Mouse (Mus musculus) left cerebral cortex, postnatal 14 days (tissue): ENCODE results near the gene Dnajc16. TPM values are rescaled to one million over a fixed set of nuclear protein-coding genes. Genes with fewer than 3 reads are reported as not detected.

Source experiments
- DNase-seq, 2 experiments: peaks; one replicate each; pipeline ENCODE4 v3.0.0; 2021 to 2022; ENCODE audit warnings: low spot score in 2 of 2, mixed read lengths in 1 of 2
- intact Hi-C: fragments of 180-260 bp; cut with DNase I; formaldehyde crosslinking; loops from one replicate; pipeline ENCODE4 v1.15.1; 2025
- total RNA-seq, 2 experiments: library from RNA; stranded (reverse); gene quantifications; 2 replicates each; pipeline ENCODE4 v1.2.3; 2021

Gene Dnajc16
- total RNA-seq, 2 experiments from 2014 or later, result 30.5 to 30.7 TPM

DNA sequence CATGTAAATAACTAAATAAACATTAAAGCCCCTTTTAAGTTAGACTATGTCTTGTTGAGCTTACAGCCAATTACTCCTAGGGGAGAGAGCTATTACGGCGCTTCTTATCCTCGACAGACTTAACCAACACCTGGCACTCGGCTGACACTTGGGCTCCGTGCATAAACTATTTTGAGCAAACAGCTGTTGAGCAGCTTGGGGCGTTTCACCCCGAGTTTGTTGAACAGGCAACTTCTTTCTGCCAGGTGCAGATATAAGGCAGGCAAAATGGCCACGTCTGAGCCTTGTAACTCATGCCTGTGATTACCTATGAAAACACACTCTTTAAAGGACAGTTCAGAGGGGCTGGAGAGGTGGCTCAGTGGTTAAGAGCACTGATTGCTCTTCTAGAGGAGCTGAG, 52.7 kb downstream of the Dnajc16 start:
- no peak for DNase-seq
- intact Hi-C loops, result no loop called here

DNA sequence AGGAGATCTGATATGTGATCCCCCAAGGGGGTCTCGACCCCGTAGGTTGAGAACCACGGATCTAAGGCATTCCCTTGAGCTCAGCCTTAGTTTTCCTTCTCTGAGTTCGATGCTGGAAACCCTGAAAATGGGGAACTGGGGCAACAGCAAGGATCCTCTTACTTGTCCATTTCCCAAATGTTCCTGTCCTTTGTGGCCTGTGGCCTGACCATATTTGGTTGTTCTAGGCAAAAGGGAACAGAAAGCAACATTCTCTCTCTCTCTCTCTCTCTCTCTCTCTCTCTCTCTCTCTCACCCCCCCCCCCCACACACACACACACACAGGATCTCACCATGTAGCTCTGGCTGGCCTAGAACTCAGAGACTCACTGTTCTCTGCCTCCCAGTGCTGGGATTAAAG, 53.9 kb downstream of the Dnajc16 start:
- DNase-seq, result no peak
- intact Hi-C loops, result no loop called here

DNA sequence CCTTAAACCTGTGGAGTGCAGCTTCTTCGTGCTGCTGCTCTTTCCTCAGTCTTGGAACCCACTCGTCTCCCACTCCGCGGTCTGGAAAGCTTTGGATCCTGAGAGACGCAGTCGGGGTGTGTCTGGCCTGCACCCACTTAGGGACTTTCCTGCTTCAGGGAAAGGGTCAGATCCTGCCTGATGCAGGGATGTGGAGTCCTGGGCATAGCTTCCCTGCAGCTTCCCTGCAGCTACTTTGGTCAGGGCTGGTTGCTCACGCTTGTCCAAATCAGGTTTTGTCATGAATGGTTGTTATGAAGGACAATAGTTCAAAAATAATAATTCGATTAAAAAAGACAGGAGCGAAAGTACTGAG, 55.5 kb downstream of the Dnajc16 start:
- DNase-seq, result no peak
- intact Hi-C loops, result no loop called here

DNA sequence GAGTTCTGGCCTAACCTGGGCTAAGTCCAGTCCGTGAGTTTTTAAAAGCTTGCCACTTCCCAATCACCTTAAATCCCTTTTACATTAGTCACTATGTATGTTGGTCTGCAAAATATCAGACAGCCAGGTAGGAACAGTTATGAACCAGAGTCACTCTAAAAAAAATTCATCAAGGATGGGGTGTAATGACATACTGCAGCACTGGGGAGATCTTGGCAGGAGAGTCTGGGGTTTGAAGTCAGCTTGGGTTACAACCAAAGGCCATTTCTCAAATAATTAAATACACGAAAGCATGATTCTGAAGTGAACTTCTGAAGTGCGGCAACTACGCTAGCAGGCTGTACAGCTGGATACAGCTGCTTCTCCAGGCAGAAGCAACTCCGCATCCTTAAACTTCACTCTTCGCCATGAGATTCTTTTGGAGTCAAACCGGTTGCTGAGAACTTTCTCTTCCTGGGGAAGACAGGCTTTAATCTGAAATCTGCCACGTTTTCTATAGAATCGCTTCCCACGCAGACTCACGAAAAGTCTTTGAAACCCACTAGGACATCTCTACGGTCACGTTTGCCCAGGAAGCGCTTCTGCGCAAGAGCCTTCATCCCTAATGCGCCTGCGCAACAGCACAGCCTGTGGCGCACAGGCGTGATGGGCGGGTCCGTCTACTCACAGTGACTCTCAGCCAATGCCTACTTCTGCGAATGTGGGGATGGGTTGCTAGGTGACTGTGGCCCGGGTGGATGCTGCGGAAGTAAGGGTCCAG, 56.1 kb downstream of the Dnajc16 start:
- intact Hi-C loops, result no loop called here
- DNase-seq, result peak; percentile 96

DNA sequence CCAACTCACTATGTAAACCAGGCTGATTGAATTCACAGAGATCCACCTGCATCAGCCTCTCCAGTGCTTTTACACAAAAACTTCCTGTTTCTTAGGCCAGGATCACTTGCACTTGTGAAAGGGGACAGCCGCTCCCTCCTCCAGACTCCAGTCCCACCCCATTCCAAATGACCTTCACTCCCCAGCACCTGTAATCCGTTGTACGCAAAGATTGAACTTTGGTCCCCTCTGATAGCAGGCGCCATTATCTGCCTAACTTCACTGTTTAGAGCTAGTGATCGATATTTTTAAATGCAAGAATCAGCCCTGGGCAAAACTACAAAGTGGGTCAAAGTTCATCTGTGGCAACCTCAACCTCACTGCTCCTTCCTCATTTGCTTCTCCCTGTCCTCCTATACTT, 59.0 kb downstream of the Dnajc16 start:
- DNase-seq, result no peak
- intact Hi-C loops, result no loop called here

DNA sequence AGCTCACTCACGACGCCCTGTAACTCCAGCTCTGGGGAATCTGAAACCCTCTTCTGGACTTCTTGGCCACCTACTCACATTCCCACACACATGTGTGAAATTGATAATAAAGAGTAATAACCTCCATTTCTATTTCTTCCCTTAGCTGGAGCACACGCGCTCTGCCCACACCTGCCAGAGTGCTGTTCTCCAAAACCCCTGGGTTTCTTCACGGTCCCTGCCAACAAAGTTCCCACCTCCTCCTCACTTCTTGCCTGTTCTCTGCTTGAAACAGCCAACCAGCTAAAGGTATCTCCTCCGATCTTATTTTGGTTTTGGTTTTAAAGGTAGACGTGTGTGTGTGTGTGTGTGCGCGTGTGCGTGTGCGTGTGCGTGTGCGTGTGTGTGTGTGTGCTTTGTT, 60.3 kb downstream of the Dnajc16 start:
- DNase-seq, result no peak
- intact Hi-C loops, result no loop called here

DNA sequence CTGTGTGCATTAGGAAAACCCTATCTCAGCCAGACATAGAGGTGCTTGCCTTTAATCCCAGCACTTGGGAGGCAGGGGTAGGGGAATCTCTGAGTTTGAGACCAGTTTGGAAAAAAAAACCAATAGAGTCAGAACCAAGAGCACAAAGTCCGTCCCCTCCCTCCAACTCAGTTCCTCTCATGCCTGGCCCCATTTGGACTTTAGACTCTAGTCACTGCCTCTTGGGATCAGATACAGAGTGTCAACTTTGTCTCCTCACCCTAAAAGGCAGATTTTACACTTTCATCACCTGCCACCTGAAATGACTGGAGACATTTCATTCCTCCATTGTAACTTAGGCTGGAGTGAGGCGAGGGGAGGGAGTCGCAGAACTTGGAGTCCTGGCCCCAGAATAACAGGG, 61.5 kb downstream of the Dnajc16 start:
- DNase-seq, result no peak
- intact Hi-C loops, result no loop called here

DNA sequence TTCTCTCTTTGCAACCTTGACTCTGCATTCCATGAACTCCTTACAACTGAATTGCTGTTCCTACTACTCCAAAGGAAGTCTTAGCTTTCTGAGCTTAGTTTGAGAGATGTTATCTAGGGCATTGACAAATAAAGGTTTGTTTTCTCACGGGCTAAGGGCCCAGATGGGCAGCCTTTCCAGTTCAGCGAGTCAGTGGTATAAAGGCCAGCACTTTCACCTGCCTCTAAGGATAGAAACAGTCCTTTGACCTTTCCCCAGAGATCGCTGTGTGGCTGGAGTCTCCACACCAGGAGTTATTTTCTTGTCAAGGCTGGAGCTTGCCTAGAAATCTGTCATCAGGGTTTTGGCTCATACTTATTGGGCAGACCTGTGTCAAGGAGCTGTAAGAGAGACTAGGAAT, 65.0 kb downstream of the Dnajc16 start:
- intact Hi-C loops, result no loop called here
- DNase-seq, result no peak

DNA sequence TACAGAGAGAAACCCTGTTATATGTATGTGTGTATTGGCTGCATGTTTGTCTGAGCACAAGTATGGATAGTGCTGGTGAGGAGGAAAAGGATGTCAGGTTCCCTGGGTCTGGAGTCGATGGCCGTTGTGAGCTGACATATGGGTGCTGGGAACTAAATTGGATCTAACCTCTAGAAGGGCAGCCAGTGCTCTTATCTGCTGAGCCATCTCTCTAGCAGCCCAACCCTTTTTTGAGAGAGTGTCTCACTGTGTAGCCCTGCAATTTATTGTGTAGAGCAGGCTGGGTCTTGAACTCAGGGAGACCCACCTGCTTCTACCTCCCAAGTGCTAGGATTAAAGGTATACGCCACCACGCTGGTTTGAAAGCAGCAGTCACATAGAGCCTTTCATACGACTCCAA, 65.5 kb downstream of the Dnajc16 start:
- DNase-seq, result no peak
- intact Hi-C loops, result no loop called here

DNA sequence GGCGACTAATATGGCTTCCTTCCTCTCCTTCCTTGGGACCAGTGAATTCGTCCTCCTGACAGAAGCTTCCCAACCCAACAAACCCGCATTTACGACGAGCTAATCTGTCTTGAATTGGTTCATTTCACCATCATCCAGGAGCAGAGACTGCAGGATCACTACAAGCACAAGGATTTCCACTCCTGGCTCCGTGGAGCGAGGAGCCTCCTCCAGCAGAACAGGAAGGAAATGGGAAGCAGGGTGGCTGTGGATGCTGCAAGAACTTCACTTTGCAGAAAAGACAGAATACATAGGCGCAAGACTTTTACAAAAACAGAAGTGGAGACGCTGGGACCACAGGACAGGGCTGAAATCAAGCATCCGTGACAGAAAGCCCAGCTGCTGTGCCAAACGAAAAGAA, 66.1 kb downstream of the Dnajc16 start:
- intact Hi-C loops, result loop anchor here (5.0 kb wide), 1 partner anchor 43 kb away; no protein-coding TSS in a partner anchor

DNA sequence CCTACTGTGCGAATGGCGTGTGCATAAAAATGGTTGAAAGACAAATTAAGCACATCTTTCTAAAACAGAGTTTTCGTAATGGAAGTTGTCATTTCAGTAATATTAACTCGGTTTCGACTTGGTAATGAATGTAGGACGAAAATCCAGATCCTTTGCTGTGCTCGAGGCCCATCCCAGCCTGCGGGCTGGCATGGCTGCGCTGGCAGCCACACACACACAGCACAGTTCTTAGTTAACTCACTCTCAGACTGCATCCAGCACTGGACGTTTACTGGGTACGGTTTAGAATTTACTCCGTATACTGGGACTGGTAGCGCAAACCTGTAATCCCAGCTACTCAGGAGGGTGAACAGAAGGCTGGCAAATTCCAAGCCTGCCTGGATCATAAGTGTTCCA, 67.1 kb downstream of the Dnajc16 start:
- intact Hi-C loops, result loop anchor here (2.0 to 5.0 kb wide), 2 partner anchors 44 to 67 kb away; partner anchors contain the start of gene Dnajc16
- peak in 1 of 2 experiments; percentile 22 for DNase-seq

More for the DNA sequence above, 66.1 kb downstream of the Dnajc16 start:
- DNase-seq, result no peak

DNA sequence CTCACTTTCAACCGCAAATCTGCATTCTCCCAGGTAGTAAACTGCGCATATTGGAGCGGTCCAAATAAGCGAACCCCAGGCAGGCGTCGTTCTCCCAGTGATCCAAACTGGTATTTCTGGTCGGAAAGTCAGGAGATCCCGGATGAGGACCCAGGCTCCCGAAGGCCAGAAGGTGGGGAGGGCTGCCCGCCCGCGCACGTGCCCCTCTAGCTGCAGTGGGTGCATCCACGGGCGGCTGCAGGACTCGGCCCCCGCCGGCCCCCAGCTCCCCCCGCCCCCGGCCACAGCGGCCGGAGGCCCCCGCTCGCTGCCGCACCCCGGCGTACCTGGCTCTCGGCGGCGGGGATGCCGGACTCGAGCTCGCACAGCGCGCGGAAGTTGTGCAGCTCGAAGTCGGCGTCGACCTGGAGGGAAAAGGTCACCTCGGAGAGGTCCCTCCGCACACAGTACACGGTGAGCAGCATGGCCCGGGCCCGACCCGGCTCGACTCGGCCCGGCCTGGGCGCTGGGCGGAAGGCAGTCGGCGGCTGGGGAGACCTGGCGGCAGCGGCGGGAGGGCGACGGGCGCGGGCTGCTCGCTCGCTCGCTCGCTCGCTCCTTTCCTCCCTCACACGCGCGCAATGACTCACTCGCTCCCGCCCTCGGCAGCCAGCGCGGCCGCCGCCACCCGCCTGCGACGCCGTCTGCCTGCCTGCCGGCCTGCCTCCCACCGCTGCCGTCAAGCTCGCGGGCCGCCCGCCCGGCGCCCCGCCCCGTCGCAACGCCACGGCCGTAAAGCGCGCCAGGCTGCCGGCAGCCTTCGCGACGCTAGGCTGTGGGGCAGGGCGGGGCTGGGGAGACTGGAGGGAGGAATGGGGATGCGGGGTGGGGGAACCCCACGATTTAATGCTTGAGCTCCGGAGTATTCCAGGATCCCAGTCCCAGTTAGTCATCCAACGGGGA, 67.7 kb downstream of the Dnajc16 start, which contains the start of gene Ddi2:
Ddi2 (minus strand) TSS at position 689 of the 942 bp plus-strand sequence.
- peak; percentile 92 to 94 for DNase-seq
- intact Hi-C loops, result loop anchor here (2.0 to 5.0 kb wide), 2 partner anchors 44 to 68 kb away; partner anchors contain the start of gene Dnajc16

DNA sequence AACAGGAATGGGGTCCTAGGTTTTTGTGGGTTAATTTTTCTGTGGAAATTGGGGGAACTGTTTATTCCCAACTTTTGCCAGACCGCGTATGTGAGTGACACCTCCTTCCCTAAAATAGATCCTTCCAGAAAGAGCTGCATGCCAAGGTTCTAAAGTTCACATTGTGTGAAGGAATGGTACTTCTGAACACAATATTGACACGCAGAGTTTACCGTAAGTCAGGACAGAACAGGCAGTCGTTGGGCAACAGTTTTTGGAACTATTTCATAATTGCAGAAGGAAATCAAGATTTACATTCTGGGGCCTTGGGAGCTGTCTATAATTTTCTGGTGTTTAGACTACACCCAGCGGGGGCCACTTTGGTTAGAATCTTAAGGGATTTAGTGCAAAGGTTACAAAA, 68.8 kb downstream of the Dnajc16 start:
- intact Hi-C loops, result loop anchor here (2.0 to 5.0 kb wide), 2 partner anchors 45 to 69 kb away; partner anchors contain the start of gene Dnajc16
- no peak for DNase-seq

DNA sequence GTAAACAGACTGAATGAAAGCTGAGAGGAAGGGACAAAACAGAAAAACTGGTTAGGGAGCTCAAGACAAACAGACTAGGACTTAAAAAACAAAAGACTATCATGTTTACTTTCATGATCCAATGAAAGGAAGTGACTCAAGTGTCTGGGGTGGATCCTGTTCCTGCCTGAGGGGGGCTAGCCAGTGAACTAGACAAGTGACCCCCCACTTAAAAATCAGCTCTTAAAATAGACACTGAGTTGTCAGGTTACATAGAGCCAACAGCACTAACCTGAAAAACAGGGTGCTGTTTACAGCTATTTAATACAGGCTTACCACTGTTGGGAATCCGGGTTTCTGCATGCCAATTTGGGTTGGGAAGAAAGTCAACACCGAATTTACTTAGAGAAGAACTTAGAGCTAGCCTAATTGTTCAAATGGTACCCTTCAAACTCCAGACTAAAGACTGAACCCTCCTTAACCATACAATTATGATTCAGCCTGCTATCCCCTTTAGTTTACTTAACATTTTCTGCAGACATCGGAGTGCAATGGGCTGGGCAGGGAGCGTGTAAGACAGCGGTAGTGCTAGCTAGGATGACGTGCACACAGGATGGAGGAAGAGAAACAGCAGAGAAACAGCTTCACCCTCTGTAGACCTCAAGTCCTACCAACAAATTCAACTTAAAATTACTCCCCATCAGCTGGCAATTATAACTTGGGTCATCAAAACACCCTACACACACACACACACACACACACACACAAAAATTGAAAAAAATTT, 69.8 kb downstream of the Dnajc16 start:
- intact Hi-C loops, result loop anchor here (5.0 kb wide), 1 partner anchor 46 kb away; no protein-coding TSS in a partner anchor
- no peak for DNase-seq

DNA sequence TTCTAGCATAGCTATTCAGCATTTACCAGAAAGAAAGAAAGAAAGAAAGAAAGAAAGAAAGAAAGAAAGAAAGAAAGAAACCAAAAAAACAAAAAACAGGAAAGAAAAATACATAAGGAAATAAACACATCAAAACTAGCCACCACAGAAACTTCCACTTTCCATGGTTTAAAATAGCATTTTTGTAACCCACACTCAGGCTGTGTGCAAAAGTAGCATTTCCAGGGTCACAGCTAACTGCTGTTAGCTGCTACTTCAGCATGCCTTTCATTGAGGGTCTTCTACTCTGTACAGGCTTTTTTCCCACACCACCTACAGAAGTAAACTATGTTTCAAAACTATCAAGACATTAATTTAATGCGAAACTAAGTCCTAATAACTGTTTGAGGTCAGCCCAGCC, 71.4 kb downstream of the Dnajc16 start:
- no peak for DNase-seq
- intact Hi-C loops, result no loop called here

DNA sequence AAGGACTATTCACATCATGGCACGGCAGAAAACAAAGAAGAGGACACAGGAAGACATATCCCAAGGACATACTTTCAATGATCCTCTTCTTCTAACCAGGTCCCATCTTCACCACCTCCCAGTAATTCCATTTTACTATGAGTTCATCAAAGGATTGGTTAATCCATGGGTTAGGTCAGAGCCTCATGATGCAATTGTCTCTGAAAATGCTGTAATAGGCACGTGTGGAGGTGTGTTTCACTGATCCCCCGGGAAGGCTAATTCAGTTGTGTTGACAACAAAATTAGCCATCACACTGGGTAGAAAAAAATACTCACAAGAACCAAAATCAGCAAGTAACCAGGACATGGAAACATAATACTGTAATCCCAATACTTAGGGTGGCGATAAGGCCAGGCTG, 73.1 kb downstream of the Dnajc16 start:
- intact Hi-C loops, result no loop called here
- DNase-seq, result no peak

DNA sequence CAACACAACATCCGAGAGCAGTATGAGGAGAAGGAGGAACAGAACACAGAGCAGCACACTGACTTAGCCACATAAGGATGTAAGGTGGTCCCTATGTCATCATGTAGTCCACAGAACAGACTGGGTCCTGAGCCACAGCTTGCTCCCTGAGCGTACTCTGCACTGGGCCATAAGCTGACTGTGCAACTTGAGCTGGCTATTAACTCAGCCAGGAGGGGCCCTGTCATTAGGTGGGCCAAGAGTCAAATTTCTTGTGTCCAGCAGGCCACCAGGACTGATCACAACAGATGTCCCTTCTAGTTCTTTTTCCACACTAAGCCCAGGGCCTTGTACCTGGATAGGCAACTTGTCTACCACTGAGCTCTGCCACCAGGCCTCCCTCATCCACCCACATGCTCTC, 75.7 kb downstream of the Dnajc16 start:
- intact Hi-C loops, result no loop called here

DNA sequence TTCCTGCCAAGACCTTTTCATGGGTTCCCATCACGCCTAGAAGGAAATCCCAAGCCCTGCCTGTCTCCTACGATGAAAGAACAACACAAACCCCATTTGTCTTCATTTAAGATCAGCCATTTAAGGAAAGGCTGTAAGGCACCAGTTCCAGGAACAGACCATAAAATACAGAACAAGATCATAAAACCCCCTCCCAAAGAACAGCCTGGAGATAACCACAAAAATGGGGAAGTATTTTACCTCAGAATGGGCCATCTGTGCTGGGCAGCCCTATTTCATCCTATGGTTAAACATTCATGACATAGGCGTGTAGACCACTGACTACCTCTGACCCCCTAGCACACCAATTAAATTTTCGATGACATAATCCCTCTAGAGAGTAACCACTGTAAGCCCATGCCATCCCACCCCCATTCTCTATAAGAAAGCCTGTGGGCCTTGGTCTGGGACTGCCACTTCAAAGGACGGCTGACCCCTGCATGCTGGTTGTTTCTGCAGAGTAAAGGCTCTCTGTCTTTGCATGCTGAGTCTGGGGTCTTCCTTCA, 77.1 kb downstream of the Dnajc16 start:
- intact Hi-C loops, result no loop called here
- no peak for DNase-seq

More for the DNA sequence above, 75.7 kb downstream of the Dnajc16 start:
- DNase-seq, result no peak

DNA sequence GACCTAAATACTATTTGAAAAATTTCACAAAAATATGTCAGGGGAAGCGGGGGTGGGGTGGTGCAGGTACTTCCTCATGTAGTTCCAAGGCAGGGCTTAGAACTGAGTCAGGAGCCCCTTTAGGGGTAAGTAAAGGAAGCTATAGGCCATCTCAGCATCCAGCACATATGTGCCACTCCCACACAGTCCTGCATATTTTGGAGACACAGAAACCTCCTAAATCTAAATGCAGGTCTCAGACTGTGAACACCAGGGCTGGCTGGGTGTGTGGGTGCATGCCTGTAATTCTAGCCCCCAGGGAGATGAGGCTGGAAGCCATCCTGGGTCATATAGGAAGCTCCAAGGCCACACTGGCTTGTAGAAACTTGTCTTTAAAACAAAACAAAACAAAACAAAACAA, 79.5 kb downstream of the Dnajc16 start:
- intact Hi-C loops, result no loop called here
- DNase-seq, result peak in 1 of 2 experiments; percentile 40
